Mouse (Mus musculus): ENCODE measurements around the gene Zfp367. TPM values are rescaled to one million over a fixed set of nuclear protein-coding genes. Genes with fewer than 3 reads are reported as not detected.

Zfp367 gene
- polyA plus RNA-seq, 1 experiment from 2014 or later, result 27.4 TPM

GRCm38 (mm10) chr13:64086036-64086435 lies 67.0 kb downstream of the Zfp367 start:
- 87% methylated on average over 5 of the region's 5 CpGs for WGBS
- Histone ChIP-seq H3K4me1 (peaks cover 10% of the 10 kb centered on the region), H3K9me3 (no peaks in the 10 kb centered on the region), H3K36me3 (no peaks in the 10 kb centered on the region), H3K4me3 (no peak overlapping the region), H3K27me3 (no peaks in the 10 kb centered on the region), H3K9ac (no peak overlapping the region), H3K27ac (no peak overlapping the region), H3K4me2 (no peak overlapping the region)
- no peak for ATAC-seq (ENCODE audit: borderline replicate concordance, extremely low read depth, low FRiP score, low TSS enrichment)

GRCm38 (mm10) chr13:64083331-64083730 lies 69.7 kb downstream of the Zfp367 start:
- no peak for ATAC-seq (ENCODE audit: borderline replicate concordance, extremely low read depth, low FRiP score, low TSS enrichment)
- H3K4me2 ChIP-seq, result no peak overlapping the region
- no peaks in the 10 kb centered on the region for H3K27me3 ChIP-seq
- no peak overlapping the region for H3K9ac ChIP-seq
- H3K9me3 ChIP-seq, result no peaks in the 10 kb centered on the region
- peak overlapping the region; percentile 93; the same call in 1 of the 2 replicates for H3K27ac ChIP-seq
- H3K36me3 ChIP-seq, result no peaks in the 10 kb centered on the region
- WGBS, result 72% methylated on average over 3 of the region's 3 CpGs
- no peak overlapping the region for H3K4me3 ChIP-seq
- peaks cover 11% of the 10 kb centered on the region for H3K4me1 ChIP-seq

Other genes starting within 250 kb of the Zfp367 start
- gene Hsd17b3, start 64.0 kb downstream of the Zfp367 start, polyA plus RNA-seq (2015; fragmentation: Nextera tagmentation; extraction: Ambion mirVana), result not detected in 2 replicates
- gene Slc35d2, start 23.8 kb downstream of the Zfp367 start, polyA plus RNA-seq (2015; fragmentation: Nextera tagmentation; extraction: Ambion mirVana), result 4.7 and 4.8 TPM in 2 replicates
- gene Habp4, start 8.6 kb upstream of the Zfp367 start, polyA plus RNA-seq (2015; fragmentation: Nextera tagmentation; extraction: Ambion mirVana), result 22.2 and 24.7 TPM in 2 replicates
- gene Cdc14b, start 122.1 kb upstream of the Zfp367 start, polyA plus RNA-seq (2015; fragmentation: Nextera tagmentation; extraction: Ambion mirVana), result 12.4 and 13.5 TPM in 2 replicates
- gene Aaed1, start 159.5 kb upstream of the Zfp367 start, polyA plus RNA-seq (2015; fragmentation: Nextera tagmentation; extraction: Ambion mirVana), result 56.5 and 60.2 TPM in 2 replicates
- 165 and 203 TPM in 2 replicates for gene Ctsl, start 217.7 kb upstream of the Zfp367 start, polyA plus RNA-seq (2015; fragmentation: Nextera tagmentation; extraction: Ambion mirVana)